Mouse (Mus musculus) intestine, postnatal 0 days (tissue): ENCODE data around the gene Gimap4. TPM values are rescaled to one million over a fixed set of nuclear protein-coding genes. Genes with fewer than 3 reads are reported as not detected.
"Not testable (repeated sequence)": the region's sequence is repeated elsewhere in the genome, so short reads cannot be mapped to it uniquely, and the experiment has no call there.

Experiments
- ATAC-seq: fragments of 200-750 bp; cut with Nextera tagmentation; 2 replicates; pipeline ENCODE4 v1.8.0; 2017; ENCODE audit warnings: mild to moderate bottlenecking, moderate TSS enrichment, moderate library complexity
- H3K27ac ChIP-seq: fragments of 300-500 bp; sonication (generic); 2 replicates; pipeline ENCODE4 v1.5.1; 2014; ENCODE audit warnings: mild to moderate bottlenecking, low read depth, low read length, moderate library complexity
- H3K27me3 ChIP-seq: fragments of 300-500 bp; sonication (generic); replicated peaks from 2 replicates; pipeline ENCODE4 v1.6.1; 2014; ENCODE audit warnings: low read length, mixed read lengths; ENCODE audit not compliant: control insufficient read depth, insufficient read depth
- H3K36me3 ChIP-seq: fragments of 300-500 bp; sonication (generic); 2 replicates; pipeline ENCODE4 v1.6.1; 2014; ENCODE audit warnings: mild to moderate bottlenecking, moderate library complexity; ENCODE audit not compliant: control insufficient read depth, insufficient read depth
- H3K4me1 ChIP-seq: fragments of 300-500 bp; sonication (generic); replicated peaks from 2 replicates; pipeline ENCODE4 v1.6.1; 2014; ENCODE audit warnings: antibody characterized with exemption, low read length, mixed read lengths; ENCODE audit not compliant: control insufficient read depth, insufficient read depth
- H3K4me2 ChIP-seq: fragments of 300-500 bp; sonication (generic); replicated peaks from 2 replicates; pipeline ENCODE4 v1.6.1; 2014; ENCODE audit warnings: low read depth, mild to moderate bottlenecking, moderate library complexity
- H3K4me3 ChIP-seq: fragments of 300-500 bp; sonication (generic); 2 replicates; pipeline ENCODE4 v1.5.1; 2014; ENCODE audit warnings: low read depth, low read length
- H3K9ac ChIP-seq: fragments of 300-500 bp; sonication (generic); 2 replicates; pipeline ENCODE4 v1.6.1; 2014; ENCODE audit warnings: mild to moderate bottlenecking, low read depth, low read length
- H3K9me3 ChIP-seq: fragments of 300-500 bp; sonication (generic); 2 replicates; pipeline ENCODE4 v1.6.1; 2016; ENCODE audit warnings: mixed run types; ENCODE audit not compliant: control insufficient read depth
- CTCF ChIP-seq: sonication (generic); IDR thresholded peaks from 2 replicates; pipeline ENCODE4 v1.5.1; 2016; ENCODE audit warnings: low read depth, mild to moderate bottlenecking, control low read depth, antibody characterized with exemption, moderate library complexity
- WGBS: fragments of 180-500 bp; shearing (Covaris S2); extraction: QIAGEN DNeasy Blood & Tissue Kit; methylation state at CpG from one replicate; pipeline ENCODE4 v1.1.7; 2014; 5-methylcytosine and 5-hydroxymethylcytosine counted together
- polyA plus RNA-seq: library from polyadenylated mRNA; unstranded; fragments of >200 nt; fragmentation: Nextera tagmentation; extraction: Ambion mirVana; gene quantifications from 2 replicates; pipeline ENCODE4 v1.2.1, GENCODE M21; 2015

Gimap4 gene
- polyA plus RNA-seq, 1 experiment from 2014 or later = 9.6 TPM

GRCm38 (mm10) chr6:48678391-48678790 is 6.0 kb upstream of the Gimap4 start:
- ATAC-seq = no peak
- TF ChIP-seq CTCF = no peak
- H3K4me1 ChIP-seq = no peaks in the 10 kb centered on the region; the same call in 1 of the 2 replicates
- H3K9me3 ChIP-seq = no peaks in the 10 kb centered on the region
- no peak overlapping the region for H3K9ac ChIP-seq
- no peak overlapping the region for H3K4me2 ChIP-seq
- no peaks in the 10 kb centered on the region for H3K27me3 ChIP-seq
- H3K27ac ChIP-seq = no peak overlapping the region
- H3K36me3 ChIP-seq = no peaks in the 10 kb centered on the region
- WGBS = 79% methylated on average over 4 of the region's 4 CpGs
- no peak overlapping the region for H3K4me3 ChIP-seq

- Histone ChIP-seq H3K27ac (no peak overlapping the region), H3K9me3 (no peaks in the 10 kb centered on the region), H3K27me3 (no peaks in the 10 kb centered on the region), H3K36me3 (no peaks in the 10 kb centered on the region), H3K9ac (no peak overlapping the region), H3K4me1 (no peaks in the 10 kb centered on the region; the same call in 1 of the 2 replicates), H3K4me2 (no peak overlapping the region), H3K4me3 (no peak overlapping the region)
- no peak for TF ChIP-seq CTCF
- ATAC-seq = no peak
- WGBS = 88% methylated on average over 6 of the region's 6 CpGs
Observed at GRCm38 (mm10) chr6:48679701-48680100, 4.6 kb upstream of the Gimap4 start.

- 66% methylated on average over 5 of the region's 5 CpGs for WGBS
Observed at GRCm38 (mm10) chr6:48680421-48680820, 3.9 kb upstream of the Gimap4 start.

GRCm38 (mm10) chr6:48681472-48682090 is 2.8 kb upstream of the Gimap4 start:
- H3K9ac ChIP-seq = no peak overlapping the region
- no peaks in the 10 kb centered on the region for H3K9me3 ChIP-seq
- ATAC-seq = no peak
- WGBS = 71% methylated on average over 3 of the region's 3 CpGs
- H3K4me3 ChIP-seq = no peak overlapping the region
- no peak overlapping the region for H3K27ac ChIP-seq
- TF ChIP-seq CTCF = no peak
- no peaks in the 10 kb centered on the region; the same call in 1 of the 2 replicates for H3K4me1 ChIP-seq
- H3K4me2 ChIP-seq = no peak overlapping the region
- H3K36me3 ChIP-seq = no peaks in the 10 kb centered on the region
- no peaks in the 10 kb centered on the region for H3K27me3 ChIP-seq

More at GRCm38 (mm10) chr6:48680421-48680820, 3.9 kb upstream of the Gimap4 start:
- Histone ChIP-seq H3K9ac (no peak overlapping the region), H3K36me3 (no peaks in the 10 kb centered on the region), H3K4me1 (no peaks in the 10 kb centered on the region; the same call in 1 of the 2 replicates), H3K27ac (no peak overlapping the region), H3K4me3 (no peak overlapping the region), H3K9me3 (no peaks in the 10 kb centered on the region), H3K4me2 (no peak overlapping the region), H3K27me3 (no peaks in the 10 kb centered on the region)
- no peak for TF ChIP-seq CTCF
- no peak for ATAC-seq

- Histone ChIP-seq H3K4me3 (no peak overlapping the region), H3K36me3 (no peaks in the 10 kb centered on the region), H3K9me3 (no peaks in the 10 kb centered on the region), H3K9ac (no peak overlapping the region), H3K27ac (no peak overlapping the region), H3K4me1 (no peaks in the 10 kb centered on the region), H3K27me3 (no peaks in the 10 kb centered on the region), H3K4me2 (no peak overlapping the region)
- no peak for TF ChIP-seq CTCF
- WGBS = 76% methylated on average over 4 of the region's 4 CpGs
- ATAC-seq = no peak
Observed at GRCm38 (mm10) chr6:48682271-48682670, 2.1 kb upstream of the Gimap4 start.

GRCm38 (mm10) chr6:48683263-48683821 is 1.0 kb upstream of the Gimap4 start:
- H3K4me3 ChIP-seq, H3K27ac ChIP-seq, H3K4me1 ChIP-seq, H3K36me3 ChIP-seq, ATAC-seq, H3K9ac ChIP-seq, H3K9me3 ChIP-seq, H3K4me2 ChIP-seq, H3K27me3 ChIP-seq: not testable (repeated sequence)
- 97% methylated on average over 3 of the region's 4 CpGs for WGBS
